Mouse (Mus musculus): Measurements from ENCODE around the gene Spg11.

DNA sequence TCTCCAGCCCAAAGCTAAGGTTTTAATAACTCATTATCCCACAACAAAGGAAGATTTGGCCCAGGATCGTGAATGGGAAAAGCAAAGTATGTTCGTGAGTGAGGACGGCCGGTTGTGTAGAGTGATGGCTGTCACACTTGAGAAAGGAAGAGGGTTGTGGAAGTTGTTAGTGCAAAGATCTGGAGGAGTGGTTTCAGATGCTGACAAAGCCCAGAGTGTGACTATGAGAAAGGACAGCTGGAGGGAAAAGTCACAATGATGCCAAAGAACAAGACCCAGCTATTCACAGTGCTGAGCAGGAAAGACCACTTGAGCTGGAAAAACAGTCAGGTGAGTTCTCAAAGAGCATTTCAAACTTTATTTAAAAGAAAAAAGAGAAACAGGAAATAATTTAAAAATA, 8.5 kb downstream of the Spg11 start:
- TF ChIP-seq CTCF (IDR thresholded peaks at IDR 0.05; ENCODE audit: extremely low read depth, insufficient read depth, low read length) (no peak), POLR2A (IDR thresholded peaks at IDR 0.05; ENCODE audit: extremely low read depth, insufficient read depth, low read length) (no peak)

Data from cortical plate, adult 2 months (tissue).